Mouse (Mus musculus) kidney, adult 18-20 months (tissue): Measurements from ENCODE around the gene Nrxn2.

Experiments
- DNase-seq: peaks from one replicate; pipeline ENCODE4 v3.0.0; 2021

The Nrxn2 gene

DNA sequence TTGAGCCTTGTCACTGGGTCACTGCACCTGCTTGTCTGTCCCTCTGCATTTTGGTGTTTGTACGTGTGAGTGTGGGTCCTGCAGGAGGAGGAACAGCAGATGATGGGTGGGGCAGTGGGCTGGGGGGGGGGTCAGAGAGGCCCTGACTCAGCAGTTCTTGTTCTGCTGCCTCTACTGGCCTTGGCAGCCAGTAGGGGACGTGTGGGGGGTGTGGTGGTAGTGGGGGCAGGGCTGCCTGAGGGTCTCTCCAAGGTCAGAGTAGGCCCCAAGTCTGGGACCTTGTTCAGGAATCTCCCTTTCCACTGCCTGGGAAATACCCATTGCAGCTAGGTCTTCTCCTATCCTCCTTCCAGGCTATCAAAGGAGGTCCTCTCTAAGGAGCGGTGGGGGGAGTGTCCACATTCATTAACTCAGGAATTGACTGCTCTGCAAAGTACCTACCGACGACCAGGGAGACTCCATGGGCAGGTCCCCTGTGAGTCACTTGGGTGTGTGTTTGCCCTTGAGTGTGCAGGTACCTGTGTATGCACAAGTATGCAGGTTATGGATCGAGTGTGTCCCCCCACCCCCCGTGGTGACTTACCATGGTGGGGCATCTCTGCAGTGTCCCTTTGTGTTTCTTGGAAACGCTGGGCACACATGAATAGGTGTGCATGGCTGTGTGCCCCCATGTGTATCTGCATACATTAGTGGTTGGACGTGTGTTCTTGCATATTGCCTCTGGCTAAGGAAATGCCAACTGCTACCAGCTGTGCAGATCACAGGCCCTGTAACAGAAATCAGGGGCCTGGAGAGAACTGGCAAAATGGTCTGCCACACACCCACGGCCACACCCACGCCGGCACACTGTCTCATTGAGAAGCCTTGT lies 1.4 kb upstream of the Nrxn2 start:
- no peak for DNase-seq

GRCm38 (mm10) chr19:6418984-6419692 lies 607 bp downstream of the Nrxn2 start:
- DNase-seq: no peak

DNA sequence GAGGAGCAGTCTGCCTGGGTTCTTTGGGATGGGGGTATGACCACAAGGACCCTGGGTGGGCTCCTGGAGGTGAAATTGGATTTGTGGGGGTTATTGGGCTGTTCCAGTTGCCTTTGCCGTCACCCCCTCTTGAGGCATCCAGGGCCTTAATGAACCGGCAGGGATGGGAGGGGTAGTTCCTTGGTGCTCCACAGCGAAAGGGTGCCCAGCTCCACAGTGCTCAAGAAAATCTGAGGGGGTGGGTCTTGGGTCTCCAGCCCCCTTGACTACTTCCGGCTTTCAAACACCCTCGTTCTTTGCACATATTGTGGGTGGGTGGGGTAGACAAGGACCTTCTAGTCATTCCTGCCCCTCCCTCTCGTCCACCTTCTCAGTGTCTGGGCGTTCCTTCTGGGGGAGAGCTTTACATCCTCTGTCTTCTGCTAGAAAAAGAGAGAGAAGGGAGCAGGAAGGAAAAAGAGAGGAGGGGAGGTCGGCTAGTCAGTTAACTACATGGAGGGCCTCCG lies 1.3 kb downstream of the Nrxn2 start:
- DNase-seq: no peak

- no peak for DNase-seq
Observed at GRCm38 (mm10) chr19:6420481-6421210, 2.1 kb downstream of the Nrxn2 start.

DNA sequence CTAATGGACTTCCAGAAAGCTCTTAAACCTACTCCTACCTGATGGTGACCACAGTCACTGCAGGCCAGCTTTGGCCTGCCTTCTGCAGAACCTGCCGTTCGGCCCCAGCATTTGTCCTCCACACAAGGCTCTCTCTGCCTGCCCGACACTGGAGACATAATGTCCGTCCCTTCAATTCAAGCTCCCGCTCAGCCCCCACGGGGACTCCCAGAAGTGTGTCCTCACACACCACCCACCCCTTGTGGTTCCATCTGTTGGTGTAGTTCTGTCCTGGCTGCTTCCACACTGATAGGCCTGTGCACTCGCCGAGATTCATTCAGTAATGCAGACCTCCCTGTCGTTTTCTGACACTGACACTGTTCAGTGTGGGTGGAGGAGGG lies 2.7 kb downstream of the Nrxn2 start:
- no peak for DNase-seq

DNA sequence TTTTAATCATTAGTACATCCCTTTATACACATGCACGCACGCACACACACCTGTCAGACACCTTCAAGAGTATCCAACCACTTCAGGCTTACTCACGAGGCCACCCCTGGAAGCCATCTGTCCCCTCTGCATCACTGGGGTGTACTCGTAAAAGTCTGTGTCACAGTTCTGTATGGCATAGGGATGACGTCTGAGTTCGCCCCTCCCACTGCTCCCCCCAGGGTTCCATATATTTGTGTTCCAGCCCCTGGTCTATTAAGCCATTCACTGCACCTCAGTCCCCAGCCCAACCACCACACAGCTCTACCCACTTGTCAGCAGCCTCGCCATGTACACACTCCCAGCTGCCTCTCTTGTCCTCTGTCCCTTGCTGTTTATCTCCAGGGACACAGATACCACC lies 3.5 kb downstream of the Nrxn2 start:
- no peak for DNase-seq

- DNase-seq: no peak
Observed at GRCm38 (mm10) chr19:6423241-6423640, 4.7 kb downstream of the Nrxn2 start.

- DNase-seq: no peak
Observed at GRCm38 (mm10) chr19:6424137-6424881, 5.8 kb downstream of the Nrxn2 start.

- no peak for DNase-seq
Observed at GRCm38 (mm10) chr19:6425595-6425994, 7.1 kb downstream of the Nrxn2 start.

DNA sequence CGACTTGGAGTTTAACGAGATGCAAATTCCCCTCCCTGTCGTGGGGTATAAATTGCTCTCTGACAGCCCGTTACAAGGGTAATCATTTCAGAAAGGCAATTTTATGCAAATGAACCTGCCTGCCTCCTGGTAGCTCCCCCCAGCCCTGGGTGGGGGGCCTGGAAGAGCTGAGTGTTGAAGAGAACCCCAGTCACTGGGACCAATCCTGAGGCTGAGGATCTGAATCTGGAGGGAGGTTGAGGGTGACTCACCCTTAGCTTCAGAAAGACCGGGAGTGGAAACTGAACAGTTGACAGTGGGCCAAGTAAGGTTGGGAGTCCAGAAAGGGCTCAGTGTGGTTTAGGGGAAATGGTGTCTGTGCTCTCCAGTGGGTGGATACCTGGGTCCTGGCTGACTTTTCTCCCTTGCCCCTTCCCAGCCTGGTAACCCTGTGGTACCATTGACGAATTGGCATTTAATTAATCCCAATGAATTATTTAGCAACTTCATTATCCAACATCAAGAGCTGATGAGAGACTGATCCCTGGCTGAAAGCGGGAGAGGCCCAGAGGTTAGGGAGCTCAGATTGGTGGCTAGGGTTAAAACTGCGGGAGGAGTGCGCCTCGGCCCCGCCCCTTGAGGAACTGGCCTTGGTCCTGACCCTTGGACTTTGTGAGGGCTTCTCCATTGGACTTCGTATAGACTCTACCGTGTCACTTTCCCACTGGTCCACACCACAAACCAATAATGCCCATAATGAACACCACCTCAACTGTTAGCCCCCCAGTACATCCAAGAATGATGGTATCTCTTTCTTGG lies 8.4 kb downstream of the Nrxn2 start:
- peak; percentile 56 for DNase-seq

GRCm38 (mm10) chr19:6427653-6428434 lies 9.3 kb downstream of the Nrxn2 start:
- peak; percentile 27 for DNase-seq

DNA sequence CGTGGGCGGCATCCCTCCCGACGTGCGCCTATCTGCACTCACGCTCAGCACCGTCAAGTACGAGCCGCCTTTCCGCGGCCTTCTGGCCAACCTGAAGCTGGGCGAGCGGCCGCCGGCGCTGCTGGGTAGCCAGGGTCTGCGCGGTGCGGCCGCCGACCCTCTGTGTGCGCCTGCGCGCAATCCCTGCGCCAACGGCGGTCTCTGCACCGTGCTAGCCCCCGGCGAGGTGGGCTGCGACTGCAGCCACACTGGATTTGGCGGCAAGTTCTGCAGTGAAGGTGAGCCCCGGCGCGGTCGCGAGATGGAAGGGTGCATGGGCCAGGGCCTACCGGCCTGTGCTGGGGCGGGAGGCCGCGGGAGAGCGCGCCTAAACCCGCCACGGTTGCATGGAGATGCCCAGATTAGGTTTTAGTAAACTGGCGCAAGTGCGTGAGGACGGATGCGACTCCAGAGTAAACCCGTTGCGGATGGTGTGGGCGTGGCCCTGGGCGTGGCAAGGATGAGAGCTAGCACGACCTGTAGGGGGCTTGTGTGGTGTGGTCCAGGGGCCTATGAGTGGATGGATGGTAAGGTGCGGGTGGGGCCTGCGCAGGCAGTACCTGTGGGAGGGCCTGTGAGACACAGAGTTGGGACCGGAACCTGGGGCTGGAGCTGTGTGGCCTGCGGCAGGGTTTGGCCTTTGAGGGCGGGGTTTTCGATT lies 10.1 kb downstream of the Nrxn2 start:
- DNase-seq: no peak

GRCm38 (mm10) chr19:6443016-6443415 lies 24.5 kb downstream of the Nrxn2 start:
- DNase-seq: no peak

DNA sequence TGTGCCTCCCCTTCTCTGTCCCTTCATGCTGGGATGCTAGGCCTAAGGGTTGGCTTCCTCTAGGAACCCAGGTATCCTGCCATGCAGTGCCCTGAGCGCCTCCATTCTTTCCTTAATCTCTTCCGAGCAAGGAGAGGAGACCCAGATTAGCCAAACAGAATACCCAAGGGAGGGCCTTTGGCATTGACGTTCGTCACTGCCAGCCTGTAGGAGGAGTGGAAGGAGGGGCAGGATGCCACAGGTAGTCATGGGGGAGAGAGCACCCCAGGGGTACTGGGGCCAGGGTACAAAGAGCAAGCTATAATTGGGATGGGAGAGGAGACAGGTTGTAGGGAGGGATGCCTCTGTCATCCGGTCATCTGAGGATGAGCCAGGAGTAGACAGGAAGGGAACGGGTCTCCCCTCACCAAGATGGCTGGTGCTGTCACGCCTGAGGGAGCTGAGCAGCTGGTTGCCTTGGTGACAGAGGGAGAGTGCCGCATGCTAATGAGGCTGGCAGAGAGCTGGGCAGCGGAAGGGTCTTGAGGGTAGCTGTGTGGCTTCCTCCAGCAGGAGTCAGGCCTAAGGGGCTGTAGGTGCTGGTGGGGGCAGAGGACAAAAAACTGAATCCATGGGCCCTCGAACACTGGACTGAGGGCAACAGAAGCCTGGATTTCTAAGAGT lies 27.4 kb downstream of the Nrxn2 start:
- no peak for DNase-seq

DNA sequence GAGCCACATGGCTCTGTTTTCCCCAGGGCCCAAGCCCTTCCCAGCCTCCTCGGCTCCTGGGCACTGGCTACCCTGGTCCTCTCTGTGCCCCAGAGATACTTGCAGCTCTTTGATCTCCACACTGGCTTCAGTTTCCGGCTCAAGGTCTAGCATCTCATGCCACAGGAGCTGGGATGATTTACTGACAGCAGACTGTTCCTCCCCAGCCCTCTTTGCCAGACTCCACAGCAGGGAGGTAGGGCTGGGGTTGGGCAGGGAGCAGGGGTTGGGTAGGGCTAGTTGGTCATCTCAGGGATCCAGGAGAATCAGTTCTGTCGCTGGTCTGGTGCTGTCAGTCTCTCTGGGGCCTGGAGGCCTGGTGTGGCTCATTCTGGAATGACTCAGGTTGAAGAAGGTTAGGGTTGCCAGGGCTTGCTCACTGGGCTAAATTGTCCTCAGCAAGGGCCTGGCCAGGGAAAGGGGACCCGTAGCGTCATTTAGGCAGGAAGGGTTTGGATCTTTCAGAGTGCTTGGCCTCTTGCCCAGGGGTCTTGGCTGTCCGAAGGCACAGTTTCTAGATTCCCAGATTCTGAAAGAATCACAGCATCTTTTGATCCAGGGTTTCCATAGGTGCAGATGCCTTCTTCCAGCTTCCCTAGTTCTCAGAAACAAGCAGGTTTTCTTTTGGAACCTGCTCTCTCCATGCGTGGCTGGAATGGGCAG lies 28.4 kb downstream of the Nrxn2 start:
- DNase-seq: no peak

GRCm38 (mm10) chr19:6448752-6449151 lies 30.2 kb downstream of the Nrxn2 start:
- DNase-seq: no peak

DNA sequence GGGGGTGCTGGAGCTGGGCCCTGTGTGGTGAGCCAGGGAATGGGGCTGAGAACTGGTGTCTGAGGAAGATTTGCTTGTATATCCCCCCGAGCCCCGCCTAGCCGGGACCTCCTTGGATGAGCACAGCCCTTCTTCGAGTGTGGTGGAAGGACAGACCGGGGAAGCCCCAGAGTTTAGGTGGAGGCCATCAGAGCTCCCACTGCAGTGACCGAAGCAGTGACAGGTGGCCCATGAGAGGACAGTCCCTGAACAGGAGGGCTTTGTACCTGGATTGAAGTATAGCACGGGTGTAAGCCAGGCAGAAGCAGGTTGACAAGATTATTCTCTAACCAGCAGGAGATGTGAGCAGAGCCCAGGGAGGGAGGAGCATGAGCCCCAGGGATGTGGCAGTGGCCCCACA lies 31.3 kb downstream of the Nrxn2 start:
- DNase-seq: no peak

DNA sequence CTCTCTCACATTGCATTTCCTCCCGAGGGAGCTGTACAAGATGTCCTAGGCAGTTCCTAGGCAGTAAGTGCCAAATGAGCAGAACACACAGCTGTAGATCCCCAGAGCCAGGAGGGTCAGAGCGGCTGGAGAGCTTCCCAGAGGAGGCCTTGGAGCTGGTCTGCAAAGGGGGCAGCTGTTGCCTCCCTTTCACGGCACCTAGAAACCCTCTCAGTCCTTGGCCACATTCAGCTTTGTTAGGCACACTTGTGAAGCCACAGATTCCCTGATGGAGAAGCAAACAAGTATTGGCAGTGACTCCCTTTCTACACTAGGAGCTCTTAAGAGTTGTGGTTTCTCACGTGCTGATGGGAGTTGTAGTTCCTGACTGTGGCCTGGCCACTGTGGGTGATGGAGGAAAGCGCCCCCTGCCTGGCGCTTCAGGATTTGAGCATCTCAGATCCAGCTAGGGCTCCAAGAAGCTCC lies 33.5 kb downstream of the Nrxn2 start:
- DNase-seq: peak; percentile 77
